Mouse (Mus musculus): Measurements from ENCODE around the gene Dyrk1a. TPM values are rescaled to one million over a fixed set of nuclear protein-coding genes. Genes with fewer than 3 reads are reported as not detected.

Gene Dyrk1a
- polyA plus RNA-seq, 1 experiment from 2014 or later, result 10.3 TPM

GRCm38 (mm10) chr16:94601089-94601488 is 31.3 kb downstream of the Dyrk1a start:
- no peaks in the 10 kb centered on the region for H3K27me3 ChIP-seq
- H3K9ac ChIP-seq, result no peak overlapping the region
- no peaks in the 10 kb centered on the region for H3K36me3 ChIP-seq
- 0 out of 2 replicates have a peak overlapping the region, but pooled peaks have one; percentile 52 for H3K27ac ChIP-seq
- no peaks in the 10 kb centered on the region for H3K9me3 ChIP-seq
- ATAC-seq (ENCODE audit: low FRiP score, low read depth), result no peak
- H3K4me1 ChIP-seq, result peaks cover 66% of the 10 kb centered on the region
- WGBS, result 69% methylated on average over 5 of the region's 5 CpGs
- peak overlapping the region; percentile 14; the same call in 1 of the 2 replicates for H3K4me2 ChIP-seq (replicated peaks)
- no peak overlapping the region for H3K4me3 ChIP-seq

- Histone ChIP-seq H3K27me3 (no peaks in the 10 kb centered on the region), H3K36me3 (no peaks in the 10 kb centered on the region), H3K27ac (no peak overlapping the region), H3K4me2 (replicated peaks) (peak overlapping the region; percentile 14; the same call in 1 of the 2 replicates), H3K4me3 (no peak overlapping the region), H3K9me3 (no peaks in the 10 kb centered on the region), H3K4me1 (peaks cover 66% of the 10 kb centered on the region), H3K9ac (no peak overlapping the region)
- 20% methylated on average over 6 of the region's 6 CpGs for WGBS
- peak; percentile 24; the same call in 1 of the 2 replicates for ATAC-seq (ENCODE audit: low FRiP score, low read depth)
Observed at GRCm38 (mm10) chr16:94601540-94601953, 31.7 kb downstream of the Dyrk1a start.

DNA sequence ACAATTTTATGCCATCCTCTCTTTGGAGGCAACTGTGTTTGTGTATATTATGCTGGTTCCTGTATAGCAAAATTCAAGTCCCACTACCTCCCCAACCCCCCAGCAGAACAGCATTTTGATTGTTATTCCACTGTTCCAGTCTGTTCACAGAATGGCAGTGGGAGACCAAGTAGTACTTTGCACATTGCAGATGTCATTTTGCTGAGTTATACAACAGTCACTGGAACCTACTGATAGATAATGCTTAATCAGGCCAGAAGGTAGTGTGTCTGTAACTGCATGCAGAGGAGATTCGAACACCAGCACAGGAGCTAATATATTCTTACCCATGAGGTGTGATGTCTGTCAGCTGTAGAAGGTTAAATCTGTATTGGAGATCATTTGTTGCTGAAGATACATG is 32.4 kb downstream of the Dyrk1a start:
- H3K4me3 ChIP-seq, result no peak overlapping the region
- H3K9ac ChIP-seq, result no peak overlapping the region
- peaks cover 66% of the 10 kb centered on the region for H3K4me1 ChIP-seq
- WGBS, result 81% methylated on average over 1 of the region's 1 CpGs
- H3K9me3 ChIP-seq, result no peaks in the 10 kb centered on the region
- H3K27me3 ChIP-seq, result no peaks in the 10 kb centered on the region
- H3K36me3 ChIP-seq, result no peaks in the 10 kb centered on the region
- H3K4me2 ChIP-seq (replicated peaks), result no peak overlapping the region
- H3K27ac ChIP-seq, result no peak overlapping the region
- no peak for ATAC-seq (ENCODE audit: low FRiP score, low read depth)

DNA sequence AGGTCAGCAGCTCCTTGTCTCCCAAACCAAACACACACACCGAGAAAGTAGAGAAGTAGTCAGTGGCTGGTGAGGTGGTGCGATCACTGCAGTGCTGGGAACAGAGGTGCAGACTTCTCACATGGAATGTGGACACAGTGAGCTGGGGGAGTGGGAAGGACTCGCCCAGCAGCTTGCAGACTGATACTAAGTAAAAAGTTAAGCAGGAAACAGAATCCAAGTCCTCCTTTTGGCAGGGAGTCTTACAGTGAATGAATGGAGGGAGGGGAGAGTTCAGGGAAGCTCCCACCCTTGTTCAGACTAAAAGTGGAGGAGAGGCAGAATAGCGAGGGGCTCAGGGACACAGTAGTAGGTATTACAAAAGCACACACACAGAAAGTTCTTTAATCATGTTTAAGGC is 32.9 kb downstream of the Dyrk1a start:
- no peaks in the 10 kb centered on the region for H3K27me3 ChIP-seq
- no peak overlapping the region for H3K27ac ChIP-seq
- H3K9ac ChIP-seq, result no peak overlapping the region
- WGBS, result 72% methylated on average over 4 of the region's 4 CpGs
- no peak for ATAC-seq (ENCODE audit: low FRiP score, low read depth)
- no peaks in the 10 kb centered on the region for H3K9me3 ChIP-seq
- H3K4me1 ChIP-seq, result peaks cover 65% of the 10 kb centered on the region
- H3K36me3 ChIP-seq, result no peaks in the 10 kb centered on the region
- H3K4me3 ChIP-seq, result no peak overlapping the region
- H3K4me2 ChIP-seq (replicated peaks), result no peak overlapping the region

DNA sequence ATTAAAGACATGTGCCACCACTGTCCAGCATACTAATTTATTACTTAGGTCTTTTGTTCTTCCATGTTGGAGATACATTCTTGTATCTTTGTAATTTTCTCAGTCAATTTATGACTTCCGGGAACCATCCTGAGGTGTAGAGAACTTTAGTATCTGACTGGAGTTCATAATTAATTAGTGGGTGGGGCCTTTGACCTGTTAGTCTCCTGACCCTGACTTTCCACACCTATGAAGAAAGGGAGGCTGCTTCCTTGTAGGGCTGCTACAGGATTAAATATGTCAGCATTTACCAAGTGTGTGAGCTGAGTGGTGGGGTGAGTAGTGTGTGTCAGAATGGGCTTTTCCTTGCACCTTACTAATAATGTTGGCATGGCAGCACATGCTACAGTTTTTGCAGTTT is 36.4 kb downstream of the Dyrk1a start:
- Histone ChIP-seq H3K27me3 (no peaks in the 10 kb centered on the region), H3K36me3 (no peaks in the 10 kb centered on the region), H3K9ac (no peak overlapping the region), H3K27ac (no peak overlapping the region), H3K4me2 (replicated peaks) (no peak overlapping the region), H3K4me3 (no peak overlapping the region), H3K4me1 (peaks cover 41% of the 10 kb centered on the region), H3K9me3 (no peaks in the 10 kb centered on the region)
- WGBS, result 80% methylated on average over 1 of the region's 1 CpGs
- no peak for ATAC-seq (ENCODE audit: low FRiP score, low read depth)

DNA sequence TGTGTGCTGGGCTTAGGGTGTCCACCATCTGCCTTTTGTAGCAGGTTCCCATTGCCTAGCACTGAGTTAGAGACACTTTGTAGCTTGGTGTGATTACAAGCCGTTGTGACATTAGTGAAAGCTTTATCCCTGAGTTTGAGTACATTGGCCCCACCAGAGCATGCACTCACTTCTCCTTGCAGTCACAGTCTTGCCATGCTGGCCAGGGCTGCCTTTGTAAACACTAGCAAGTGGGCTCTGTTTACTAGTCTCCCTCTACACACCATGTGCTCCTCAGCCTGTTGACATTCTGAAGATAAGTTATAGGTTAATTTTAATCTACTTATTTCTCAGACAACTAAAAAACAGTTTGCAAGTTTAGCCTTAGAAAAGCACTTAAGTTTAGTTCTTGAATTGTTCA is 37.7 kb downstream of the Dyrk1a start:
- H3K27me3 ChIP-seq, result no peaks in the 10 kb centered on the region
- H3K9ac ChIP-seq, result no peak overlapping the region
- H3K27ac ChIP-seq, result no peak overlapping the region
- 56% methylated on average over 1 of the region's 1 CpGs for WGBS
- no peaks in the 10 kb centered on the region for H3K36me3 ChIP-seq
- no peak overlapping the region for H3K4me2 ChIP-seq (replicated peaks)
- no peak for ATAC-seq (ENCODE audit: low FRiP score, low read depth)
- peaks cover 31% of the 10 kb centered on the region for H3K4me1 ChIP-seq
- H3K9me3 ChIP-seq, result no peaks in the 10 kb centered on the region
- H3K4me3 ChIP-seq, result no peak overlapping the region

- peaks cover 23% of the 10 kb centered on the region for H3K4me1 ChIP-seq
- H3K27me3 ChIP-seq, result no peaks in the 10 kb centered on the region
- H3K36me3 ChIP-seq, result no peaks in the 10 kb centered on the region
- H3K9me3 ChIP-seq, result no peaks in the 10 kb centered on the region
- ATAC-seq (ENCODE audit: low FRiP score, low read depth), result no peak
- no peak overlapping the region for H3K4me3 ChIP-seq
- no peak overlapping the region for H3K27ac ChIP-seq
- H3K9ac ChIP-seq, result no peak overlapping the region
- no peak overlapping the region for H3K4me2 ChIP-seq (replicated peaks)
- 88% methylated on average over 9 of the region's 9 CpGs for WGBS
Observed at GRCm38 (mm10) chr16:94608706-94609594, 39.1 kb downstream of the Dyrk1a start.

GRCm38 (mm10) chr16:94612573-94612972 is 42.8 kb downstream of the Dyrk1a start:
- no peak overlapping the region for H3K4me2 ChIP-seq (replicated peaks)
- H3K9me3 ChIP-seq, result no peaks in the 10 kb centered on the region
- H3K9ac ChIP-seq, result no peak overlapping the region
- no peaks in the 10 kb centered on the region for H3K27me3 ChIP-seq
- 69% methylated on average over 8 of the region's 8 CpGs for WGBS
- H3K36me3 ChIP-seq, result peaks cover 7% of the 10 kb centered on the region; the same call in 1 of the 2 replicates
- H3K4me1 ChIP-seq, result peaks cover 13% of the 10 kb centered on the region
- no peak overlapping the region for H3K4me3 ChIP-seq
- no peak for ATAC-seq (ENCODE audit: low FRiP score, low read depth)
- H3K27ac ChIP-seq, result no peak overlapping the region

DNA sequence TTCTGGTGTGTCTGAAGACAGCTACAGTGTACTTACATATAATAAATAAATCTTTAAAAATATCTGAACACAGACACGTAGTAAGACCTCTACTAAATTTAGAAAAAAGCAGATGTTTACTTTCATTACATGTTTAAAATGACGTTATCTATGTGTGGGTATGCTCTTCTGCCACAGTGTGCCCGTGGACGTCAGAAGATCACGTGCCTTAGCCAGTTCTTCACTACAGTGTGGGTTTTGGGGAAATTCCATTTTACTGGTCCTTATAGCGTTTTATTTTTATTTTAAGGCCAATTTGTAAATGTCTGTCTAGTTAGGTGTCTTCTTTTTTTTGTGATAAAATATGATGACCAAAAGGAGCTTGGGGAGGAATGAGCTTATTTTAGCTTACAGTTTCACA is 47.4 kb downstream of the Dyrk1a start:
- Histone ChIP-seq H3K36me3 (peaks cover 20% of the 10 kb centered on the region; the same call in 1 of the 2 replicates), H3K27me3 (no peaks in the 10 kb centered on the region), H3K4me1 (peaks cover 21% of the 10 kb centered on the region), H3K9ac (no peak overlapping the region), H3K4me3 (no peak overlapping the region), H3K4me2 (replicated peaks) (no peak overlapping the region), H3K27ac (no peak overlapping the region), H3K9me3 (no peaks in the 10 kb centered on the region)
- no peak for ATAC-seq (ENCODE audit: low FRiP score, low read depth)
- 93% methylated on average over 6 of the region's 6 CpGs for WGBS

- WGBS, result 57% methylated on average over 10 of the region's 10 CpGs
- no peak overlapping the region for H3K27ac ChIP-seq
- H3K36me3 ChIP-seq, result peaks cover 20% of the 10 kb centered on the region; the same call in 1 of the 2 replicates
- no peaks in the 10 kb centered on the region for H3K9me3 ChIP-seq
- H3K9ac ChIP-seq, result no peak overlapping the region
- no peak overlapping the region for H3K4me3 ChIP-seq
- H3K4me2 ChIP-seq (replicated peaks), result no peak overlapping the region
- H3K4me1 ChIP-seq, result peaks cover 17% of the 10 kb centered on the region
- H3K27me3 ChIP-seq, result no peaks in the 10 kb centered on the region
- ATAC-seq (ENCODE audit: low FRiP score, low read depth), result no peak
Observed at GRCm38 (mm10) chr16:94618543-94618942, 48.7 kb downstream of the Dyrk1a start.

DNA sequence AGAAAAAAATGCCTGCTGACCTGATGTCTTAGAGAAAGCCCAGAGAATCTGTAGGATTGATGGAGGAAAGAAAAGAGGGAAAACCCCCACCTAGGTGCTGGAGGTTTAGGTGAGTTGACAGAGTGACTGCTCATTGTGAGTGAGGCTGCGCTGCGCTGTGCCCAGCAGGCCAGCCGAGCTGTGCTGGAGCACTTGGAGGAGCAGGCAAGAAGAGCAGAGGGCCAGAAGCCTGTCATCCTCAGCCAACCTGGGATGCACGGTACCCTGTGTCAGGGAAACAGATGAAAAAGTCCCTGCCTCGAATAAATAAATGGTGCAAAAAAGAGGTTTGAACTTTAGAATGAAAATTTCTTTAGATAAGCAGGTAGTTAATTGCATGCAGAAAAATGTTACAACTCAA is 49.5 kb downstream of the Dyrk1a start:
- H3K9me3 ChIP-seq, result no peaks in the 10 kb centered on the region
- no peak for ATAC-seq (ENCODE audit: low FRiP score, low read depth)
- H3K27me3 ChIP-seq, result no peaks in the 10 kb centered on the region
- no peak overlapping the region for H3K9ac ChIP-seq
- H3K4me3 ChIP-seq, result no peak overlapping the region
- peaks cover 20% of the 10 kb centered on the region; the same call in 1 of the 2 replicates for H3K36me3 ChIP-seq
- no peak overlapping the region for H3K27ac ChIP-seq
- H3K4me1 ChIP-seq, result peaks cover 11% of the 10 kb centered on the region; the same call in 1 of the 2 replicates
- no peak overlapping the region for H3K4me2 ChIP-seq (replicated peaks)
- WGBS, result 92% methylated on average over 5 of the region's 5 CpGs

GRCm38 (mm10) chr16:94624871-94625270 is 55.1 kb downstream of the Dyrk1a start:
- Histone ChIP-seq H3K4me3 (no peak overlapping the region), H3K4me2 (replicated peaks) (no peak overlapping the region), H3K9ac (no peak overlapping the region), H3K27me3 (no peaks in the 10 kb centered on the region), H3K27ac (peak overlapping the region; percentile 22; the same call in 1 of the 2 replicates), H3K9me3 (no peaks in the 10 kb centered on the region), H3K4me1 (peaks cover 39% of the 10 kb centered on the region), H3K36me3 (peaks cover 9% of the 10 kb centered on the region; the same call in 1 of the 2 replicates)
- WGBS, result 78% methylated on average over 4 of the region's 4 CpGs
- ATAC-seq (ENCODE audit: low FRiP score, low read depth), result no peak
